Mouse (Mus musculus) adrenal gland, postnatal 14 days (tissue): ENCODE data around the gene Khnyn. TPM values are rescaled to one million over a fixed set of nuclear protein-coding genes. Genes with fewer than 3 reads are reported as not detected.

Experiments used
- DNase-seq: peaks from one replicate; pipeline ENCODE4 v3.0.0; 2021; ENCODE audit warnings: mixed read lengths
- long read RNA-seq, 2 experiments: library from polyadenylated mRNA; stranded (forward); transcript quantifications; one replicate each; pipeline ENCODE4 v2.0.0; 2021
- total RNA-seq: library from RNA; stranded (reverse); gene quantifications from 2 replicates; pipeline ENCODE4 v1.2.3, GENCODE M21; 2021

Gene Khnyn
- total RNA-seq: 19.2 and 23.8 TPM in 2 replicates
- long read RNA-seq, experiment 1, transcript Khnyn-201 (8 exons, 3,898 nt): major isoform, 7 of 11 reads
- long read RNA-seq, experiment 1, partial matches to known transcripts: 1 of 11 reads
- long read RNA-seq, experiment 1, other reads (novel, unspliced or antisense): 3 of 11 reads
- long read RNA-seq, experiment 2, full-length matches to known transcripts: 7 of 10 reads
- long read RNA-seq, experiment 2, partial matches to known transcripts: 0 of 10 reads
- long read RNA-seq, experiment 2, other reads (novel, unspliced or antisense): 3 of 10 reads

DNA sequence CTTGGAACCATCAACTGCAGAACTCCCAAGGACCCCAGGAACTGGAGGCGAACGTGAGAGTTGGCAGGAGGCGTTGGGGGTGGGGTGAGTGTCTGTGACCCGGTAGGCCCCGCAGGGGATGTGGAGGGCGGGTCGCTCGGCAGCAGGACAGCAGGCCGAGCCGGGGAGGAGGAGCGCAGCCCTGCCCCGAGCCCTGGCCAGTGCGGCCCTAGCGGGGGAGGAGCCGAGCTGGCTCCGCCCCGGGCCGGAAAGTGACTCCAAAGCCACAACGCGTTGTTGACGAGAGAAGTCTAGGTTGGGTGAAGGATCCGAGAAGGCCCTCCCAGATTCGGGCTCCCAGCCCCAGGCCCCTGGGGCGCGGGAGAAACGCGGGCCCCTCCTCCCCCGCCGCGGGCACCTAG, at the start of gene Khnyn:
Gene Khnyn (plus strand): TSS at position 235 of the 401 bp plus-strand sequence.
- peak; percentile 96 for DNase-seq

DNA sequence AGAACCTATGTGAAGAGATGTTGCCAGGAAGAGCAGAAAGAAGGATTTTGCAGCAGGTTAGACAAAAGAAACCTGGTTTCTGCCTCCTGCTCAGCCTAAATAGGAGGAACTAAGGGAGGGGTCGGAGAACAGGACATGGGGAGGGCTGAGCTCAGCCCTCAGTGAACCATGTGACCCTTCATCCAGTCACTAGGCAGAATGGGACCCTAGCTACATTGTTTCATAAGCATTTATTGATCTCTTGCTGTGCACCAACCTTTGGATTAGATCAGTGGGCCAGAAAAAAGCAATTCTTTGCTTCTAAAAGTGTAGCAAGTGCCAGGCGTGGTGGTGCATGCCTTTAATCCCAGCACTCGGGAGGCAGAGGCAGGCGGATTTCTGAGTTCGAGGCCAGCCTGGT, 46.4 kb upstream of the Khnyn start:
- DNase-seq: no peak

- DNase-seq: no peak
Measured at GRCm38 (mm10) chr14:55838740-55839139, 46.0 kb upstream of the Khnyn start.

DNA sequence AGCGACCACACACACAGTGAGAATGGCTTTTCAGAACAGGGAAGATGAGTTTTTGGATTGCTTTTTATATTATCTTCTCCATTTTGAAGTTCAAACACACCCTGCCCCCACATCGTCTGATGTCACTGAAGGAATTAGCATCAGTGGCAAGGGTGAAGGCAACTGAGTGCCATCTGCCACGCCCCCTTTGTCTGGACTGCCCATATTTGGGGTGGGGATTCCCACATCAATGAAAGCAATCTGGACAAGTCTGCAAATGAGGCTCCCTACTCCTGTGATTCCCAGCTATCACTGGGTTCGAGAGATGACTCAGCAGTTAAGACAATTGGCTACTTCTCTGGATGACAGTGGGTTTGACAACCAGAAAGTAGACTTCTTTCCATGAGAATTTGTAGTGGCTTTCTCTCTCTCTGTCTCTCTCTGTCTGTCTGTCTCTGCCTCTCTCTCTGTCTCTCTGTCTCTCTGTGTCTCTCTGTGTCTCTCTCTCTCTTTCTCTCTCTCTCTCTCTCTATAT, 43.8 kb upstream of the Khnyn start:
- no peak for DNase-seq

DNA sequence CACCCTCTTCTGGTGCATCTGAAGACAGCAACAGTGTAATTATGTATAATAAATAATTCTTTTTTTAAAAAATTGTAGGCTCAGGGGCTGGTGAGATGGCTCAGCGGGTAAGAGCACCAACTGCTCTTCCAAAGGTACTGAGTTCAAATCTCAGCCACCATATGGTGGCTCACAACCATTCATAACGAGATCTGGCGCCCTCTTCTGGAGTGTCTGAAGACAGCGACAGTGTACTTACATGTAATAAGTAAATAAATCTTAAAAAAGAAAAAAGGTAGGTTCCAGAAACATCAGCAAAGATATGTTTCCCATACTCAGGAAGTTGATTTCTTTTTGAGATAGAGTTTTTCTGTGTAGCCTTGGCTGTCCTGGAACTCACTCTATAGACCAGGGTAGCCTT, 42.0 kb upstream of the Khnyn start:
- DNase-seq: no peak

- DNase-seq: no peak
Measured at GRCm38 (mm10) chr14:55845506-55846294, 39.0 kb upstream of the Khnyn start.

DNA sequence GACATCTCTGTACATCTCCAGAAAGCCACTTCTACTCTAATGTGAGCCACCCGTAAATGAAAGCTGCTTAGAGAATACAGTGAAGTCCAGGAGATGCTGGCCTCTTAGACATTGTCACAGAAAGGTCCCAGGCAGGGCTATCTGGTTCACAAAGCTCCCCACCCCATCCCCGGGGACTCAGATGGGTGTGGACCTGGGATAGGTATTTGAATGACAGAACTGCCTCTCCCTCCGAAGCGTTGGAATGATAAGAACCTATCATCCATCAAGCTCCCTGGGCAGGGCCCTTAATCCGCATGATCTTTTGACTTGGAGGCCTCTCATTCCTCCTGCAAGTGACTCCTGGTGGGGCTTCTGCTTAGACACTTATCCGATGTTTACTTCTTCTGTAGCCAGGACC, 33.9 kb upstream of the Khnyn start:
- DNase-seq: no peak

DNA sequence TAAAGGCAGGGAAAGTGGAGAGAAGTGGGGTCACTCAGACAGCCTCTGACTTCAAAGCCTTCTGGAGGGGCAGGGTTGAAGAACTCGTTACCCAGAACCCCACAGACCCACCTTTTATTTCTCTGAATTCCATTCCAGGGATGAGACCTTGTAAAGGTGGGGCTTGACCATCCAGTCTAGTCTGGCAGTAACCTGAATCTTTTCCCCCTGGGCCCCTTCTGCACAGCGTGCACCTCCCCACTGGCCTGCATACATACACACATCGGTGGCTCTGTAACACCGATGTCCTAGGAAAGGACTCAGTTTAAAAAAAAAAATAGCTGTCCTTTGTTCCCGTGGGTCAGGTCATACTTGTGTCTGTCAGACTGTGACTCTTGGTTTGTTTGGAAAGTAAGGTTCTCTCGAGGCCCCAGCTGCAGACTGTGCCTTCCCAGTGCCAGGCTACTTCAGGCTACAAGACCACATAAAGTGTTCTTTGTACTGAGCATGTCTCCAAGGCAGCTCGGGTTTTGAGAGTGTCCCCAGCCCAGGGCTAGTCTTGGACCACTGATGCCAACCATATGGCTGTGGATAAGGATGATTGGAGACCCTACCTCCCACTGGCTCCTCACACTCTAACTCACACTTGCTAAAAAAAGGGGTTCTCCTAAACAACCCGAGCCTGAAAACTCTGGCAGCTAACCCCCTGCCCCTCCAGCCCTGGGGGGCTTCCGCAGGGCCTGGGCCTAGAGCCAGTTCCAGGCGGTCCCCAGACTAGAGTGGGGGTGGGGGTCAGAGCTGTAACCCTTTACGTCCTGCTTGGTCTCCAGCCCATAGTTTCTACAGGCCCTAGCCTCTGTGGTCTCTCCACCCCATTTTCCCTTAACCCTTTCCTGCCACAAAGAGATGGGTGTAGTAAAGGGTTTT, 31.8 kb upstream of the Khnyn start:
- no peak for DNase-seq

DNA sequence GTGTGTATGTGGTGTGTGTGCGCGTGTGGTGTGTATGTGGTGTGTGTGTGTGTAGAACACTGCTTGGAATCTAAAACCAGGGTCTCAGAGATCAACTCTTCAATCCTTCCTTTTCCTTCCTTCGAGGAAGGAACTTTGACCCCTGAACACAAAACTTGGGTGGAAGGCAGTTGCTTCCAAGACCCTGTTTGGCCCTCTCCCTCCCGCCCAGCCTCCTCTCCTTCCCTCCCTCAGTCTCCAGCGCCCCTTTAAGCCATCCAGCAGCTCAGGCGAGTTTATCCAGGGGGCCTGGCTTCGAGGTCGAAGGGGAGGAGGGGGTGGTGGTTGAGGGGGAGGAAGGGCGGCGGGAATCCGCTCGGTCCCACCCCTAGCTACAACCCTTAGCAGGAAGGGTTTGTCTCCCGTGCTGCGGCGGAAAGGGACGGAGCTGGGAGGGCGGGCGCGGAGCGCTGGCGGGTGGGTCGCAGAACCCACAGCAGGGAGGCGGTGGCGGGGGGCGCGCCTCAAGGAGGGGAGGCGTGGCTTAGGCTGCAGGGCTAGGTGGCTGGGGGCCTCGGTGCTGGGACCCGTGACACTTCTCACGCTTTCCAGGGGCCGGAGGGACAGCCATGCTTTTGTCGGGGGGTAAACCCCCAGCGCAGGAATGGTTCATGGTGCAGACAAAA, 31.0 kb upstream of the Khnyn start, which contains the start of gene Nynrin:
Gene Nynrin (plus strand): TSS at position 390 of the 665 bp plus-strand sequence.
- DNase-seq: peak; percentile 80

DNA sequence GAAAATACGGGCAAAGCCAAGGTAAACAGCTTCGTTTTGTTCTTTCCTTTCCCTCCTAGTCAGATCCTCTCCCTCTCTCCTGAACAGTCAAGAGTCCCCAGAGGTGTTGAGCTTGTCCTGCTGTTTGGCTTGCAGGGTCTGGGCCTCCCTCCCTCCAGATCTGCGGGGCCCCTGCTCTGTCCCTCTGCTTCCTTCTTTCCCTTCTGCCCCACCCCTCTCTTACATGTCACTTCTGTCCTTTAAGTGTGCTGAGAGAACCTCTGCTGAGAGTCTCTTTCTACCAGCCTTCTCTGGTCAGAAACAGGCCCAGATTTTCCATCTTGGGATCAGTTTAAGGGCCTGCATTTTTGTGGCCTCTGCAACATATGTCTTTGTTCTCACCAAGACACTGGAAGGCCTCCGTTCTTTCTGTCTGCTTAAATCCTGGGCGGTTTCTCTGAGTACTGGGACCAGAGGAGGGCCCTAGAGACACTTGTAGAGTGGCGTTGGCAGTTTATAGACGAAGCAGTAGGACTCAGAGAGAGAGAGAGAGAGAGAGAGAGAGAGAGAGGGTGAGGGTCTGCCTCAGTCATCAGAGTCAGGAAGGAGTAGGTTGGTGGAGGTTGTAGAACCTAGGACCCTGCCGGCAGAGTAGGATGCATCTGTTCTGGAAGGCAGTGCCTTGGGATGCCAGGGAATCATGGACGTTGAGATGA, 30.2 kb upstream of the Khnyn start:
- DNase-seq: peak; percentile 42

DNA sequence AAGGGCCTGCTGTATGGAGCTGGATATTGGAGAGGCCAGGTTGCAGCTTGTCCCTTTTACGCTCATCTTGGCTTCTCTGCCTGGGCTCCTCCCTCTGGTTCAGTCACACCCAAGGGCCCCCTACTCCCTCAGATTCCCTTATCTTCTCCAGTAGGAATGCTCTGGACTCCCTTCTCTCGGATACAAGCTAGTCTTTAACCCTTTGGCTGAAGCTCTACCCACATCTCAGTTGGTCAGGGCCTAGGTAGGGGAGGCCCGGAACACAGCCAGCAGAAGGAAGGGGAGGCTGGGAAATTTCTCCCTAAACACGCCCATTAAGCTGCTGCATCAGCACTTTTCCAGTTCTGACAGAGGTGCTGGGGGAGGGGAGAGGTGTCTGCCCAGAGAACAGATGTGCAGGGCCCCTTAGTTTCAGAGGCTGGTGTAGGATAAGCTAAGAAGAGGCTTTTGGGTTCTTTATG, 29.6 kb upstream of the Khnyn start:
- DNase-seq: no peak

- DNase-seq: no peak
Measured at GRCm38 (mm10) chr14:55857588-55857987, 27.2 kb upstream of the Khnyn start.

DNA sequence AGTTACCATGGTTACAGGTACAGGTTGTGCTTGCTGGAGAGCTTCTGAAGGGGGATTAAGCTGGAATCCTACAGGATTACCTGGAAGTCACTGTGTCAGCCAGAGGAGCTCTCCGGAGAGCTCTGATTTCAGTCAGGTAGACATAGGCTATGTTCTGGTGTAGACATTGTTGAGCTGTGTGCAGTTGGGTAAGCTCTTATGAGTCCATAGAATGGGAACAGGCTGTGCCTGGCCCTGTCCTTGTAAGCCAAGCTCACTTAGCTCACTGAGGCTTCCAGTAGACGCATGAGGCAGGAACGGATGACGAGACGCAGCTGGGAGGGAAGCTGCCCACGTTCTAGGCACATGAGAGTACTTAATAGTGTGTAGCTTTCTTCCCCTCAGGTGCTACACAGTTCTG, 22.6 kb upstream of the Khnyn start:
- DNase-seq: no peak

- DNase-seq: no peak
Measured at GRCm38 (mm10) chr14:55862970-55863369, 21.8 kb upstream of the Khnyn start.

- DNase-seq: peak; percentile 86
Measured at GRCm38 (mm10) chr14:55863773-55864172, 21.0 kb upstream of the Khnyn start.

GRCm38 (mm10) chr14:55866962-55867361, 17.8 kb upstream of the Khnyn start:
- peak; percentile 74 for DNase-seq

DNA sequence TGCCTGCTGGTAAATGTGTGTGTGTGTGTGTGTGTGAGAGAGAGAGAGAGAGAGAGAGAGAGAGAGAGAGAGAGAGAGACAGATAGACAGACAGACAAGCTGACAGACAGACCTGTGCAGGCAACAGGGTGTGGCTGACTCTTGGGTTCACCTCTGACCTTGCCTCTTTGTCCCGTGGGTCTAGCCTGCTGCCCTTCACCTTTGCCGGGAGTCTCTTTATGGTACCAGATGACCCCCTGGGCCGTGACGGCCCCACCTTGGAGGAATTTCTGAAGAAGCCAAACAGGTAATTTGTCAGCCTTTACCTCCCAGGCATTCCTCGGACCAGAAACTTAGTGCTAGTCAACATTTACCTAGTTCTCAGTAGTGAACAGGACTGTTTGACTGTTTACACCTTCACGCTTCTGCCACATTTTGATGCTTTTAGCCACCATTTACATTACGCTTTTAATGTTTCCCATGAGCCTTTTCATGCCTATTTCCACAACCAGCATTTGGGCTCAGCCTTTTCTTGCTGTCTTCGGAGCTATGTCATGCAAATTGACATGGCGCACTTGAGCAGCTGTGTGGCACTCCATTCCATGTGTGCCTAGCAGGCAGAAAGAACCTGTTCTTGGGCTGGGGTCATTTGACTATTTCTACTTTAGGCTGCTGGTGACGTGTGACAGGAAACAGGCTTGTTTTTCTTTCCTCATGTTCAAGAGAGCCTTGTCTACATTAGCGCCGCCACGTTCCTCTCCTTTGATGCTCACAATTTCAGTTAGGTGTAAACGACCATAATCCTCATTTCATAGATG, 16.3 kb upstream of the Khnyn start:
- DNase-seq: no peak

DNA sequence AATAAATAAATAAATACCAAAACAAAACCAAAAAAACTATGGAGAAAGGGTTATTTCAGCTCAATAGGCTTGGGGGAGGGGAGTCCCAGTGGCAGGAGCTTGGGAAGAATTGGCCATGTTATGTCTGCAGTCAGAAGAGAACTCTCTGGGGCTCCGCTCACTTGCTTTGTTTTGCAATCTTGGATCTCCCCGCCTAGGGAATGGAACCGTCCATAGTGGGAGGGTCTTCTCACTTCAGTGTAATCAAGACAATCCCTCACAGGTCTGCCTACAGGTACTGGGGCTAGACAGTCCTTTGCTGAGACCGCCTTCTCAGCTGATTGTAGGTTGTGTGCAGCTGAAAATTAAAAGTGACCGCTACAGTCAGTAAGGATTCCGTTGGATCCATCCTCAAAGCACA, 15.2 kb upstream of the Khnyn start:
- no peak for DNase-seq

GRCm38 (mm10) chr14:55872039-55872438, 12.7 kb upstream of the Khnyn start:
- no peak for DNase-seq

- no peak for DNase-seq
Measured at GRCm38 (mm10) chr14:55872551-55872950, 12.2 kb upstream of the Khnyn start.
